ENCODE assay signal across 8 mouse cellular contexts in the genomic region with DNA sequence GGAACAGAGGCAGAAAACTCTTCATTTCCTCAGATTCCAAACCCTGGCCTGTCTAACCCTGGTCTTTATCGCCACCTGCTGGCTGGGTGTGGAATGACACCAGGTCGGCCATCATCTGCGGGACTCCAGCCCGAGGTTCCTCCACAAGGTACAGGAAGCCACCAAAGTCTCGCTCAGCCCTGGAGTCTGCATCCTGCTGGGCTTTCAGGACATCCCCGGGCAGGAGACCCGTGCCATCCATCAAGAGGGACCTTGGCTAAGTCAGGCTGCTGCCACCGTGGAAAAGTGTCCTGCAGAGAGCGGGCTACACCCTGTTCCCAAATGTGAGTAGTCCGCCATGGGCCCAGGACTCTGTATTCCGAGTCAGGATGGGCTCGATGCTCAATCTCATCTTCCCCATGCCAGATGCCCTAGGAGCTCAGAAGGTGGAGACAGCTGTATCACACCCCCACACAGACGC.
DNase-seq lines count a peak whose midpoint lies in the region; ATAC-seq and TF ChIP-seq lines count a peak whose summit lies in the region.

No protein-coding gene starts in this region.

- ATAC-seq in Patski, result peak; percentile 70
- ATAC-seq in hindbrain, embryonic 16.5 days, result peak; percentile 68

- peak overlapping the region; percentile 22; the same call in 1 of the 2 replicates for H3K4me3 ChIP-seq in hindbrain, embryonic 16.5 days (ENCODE audit: low read length)

- H3K9ac ChIP-seq in hindbrain, embryonic 16.5 days (ENCODE audit: low read depth, low read length), result peak overlapping the region; percentile 66

- H3K27ac ChIP-seq in hindbrain, embryonic 16.5 days (ENCODE audit: low read depth, low read length), result no peak overlapping the region

- CTCF ChIA-PET in Patski (lab: Charles Lee), result interaction anchor here (0.7 to 3.8 kb wide), 11 partner anchors 15 to 192 kb away, joined by 3 to 17 read pairs (median 3); no protein-coding TSS in a partner anchor

- 11% methylated on average over 13 of the region's 13 CpGs for WGBS in hindbrain, embryonic 16.5 days

- POLR2A ChIA-PET in Patski (lab: Charles Lee), result interaction anchor here (1.0 kb wide), 1 partner anchor 114 kb away, joined by 3 read pairs; no protein-coding TSS in a partner anchor

- H3K36me3 ChIP-seq in hindbrain, embryonic 16.5 days (ENCODE audit: control insufficient read depth, insufficient read depth, low read length), result no peaks in the 10 kb centered on the region

- H3K27me3 ChIP-seq in Patski, result no peaks in the 10 kb centered on the region
- H3K27me3 ChIP-seq in hindbrain, embryonic 16.5 days (replicated peaks; ENCODE audit: control insufficient read depth, insufficient read depth, low read length), result peaks cover 4% of the 10 kb centered on the region; the same call in 1 of the 2 replicates

- H3K4me2 ChIP-seq in hindbrain, embryonic 16.5 days (ENCODE audit: low read length), result peak overlapping the region; percentile 60

- H3K9me3 ChIP-seq in hindbrain, embryonic 16.5 days (ENCODE audit: control insufficient read depth, low read length), result 0 out of 2 replicates have a peak, but pooled peaks cover 3% of the 10 kb centered on the region

- in situ Hi-C loops in Patski (cut with MboI; ENCODE audit: low pct_unique_long_range_greater_than_20kb), result loop anchor here (5.0 kb wide), 2 partner anchors 117 to 387 kb away; no protein-coding TSS in a partner anchor

- peaks cover 4% of the 10 kb centered on the region for H3K4me1 ChIP-seq in hindbrain, embryonic 16.5 days (ENCODE audit: control insufficient read depth, insufficient read depth, low read depth, low read length)

- TF ChIP-seq CTCF in Patski (IDR thresholded peaks at IDR 0.05), result peak; percentile 74

- DNase-seq in Patski (ENCODE audit: low read depth, low spot score), result no peak
- DNase-seq in cerebellum, postnatal 36 days, result peak; percentile 84 to 89
- peak; percentile 86 for DNase-seq in gastrocnemius, adult 18-20 months (ENCODE audit: low spot score)
- DNase-seq in left cerebral cortex, adult 11 months (ENCODE audit: low spot score), result peak; percentile 59
- DNase-seq in lung, postnatal 4 days, result peak; percentile 78 to 92
- DNase-seq in retina, postnatal 7 days (ENCODE audit: low read depth, low spot score), result peak; percentile 77
- DNase-seq in urinary bladder, adult 18-20 months (ENCODE audit: low spot score in 2 of 2), result peak; percentile 77 to 92
